Mouse (Mus musculus) spleen, postnatal 4 days (tissue): ENCODE measurements around the gene Park7.
"Not testable (repeated sequence)": the region's sequence is repeated elsewhere in the genome, so short reads cannot be mapped to it uniquely, and the experiment has no call there.

Experiments
- DNase-seq, 2 experiments: peaks; one replicate each; pipeline ENCODE4 v3.0.0; 2022; ENCODE audit warnings: low spot score in 2 of 2

The Park7 gene

GRCm38 (mm10) chr4:150874416-150874815 lies 39.8 kb downstream of the Park7 start:
- not testable (repeated sequence) for DNase-seq

GRCm38 (mm10) chr4:150872681-150873080 lies 41.6 kb downstream of the Park7 start:
- no peak for DNase-seq

- DNase-seq: no peak
These were observed 42.0 kb downstream of the Park7 start for GRCm38 (mm10) chr4:150872139-150872651.

- no peak for DNase-seq
These were observed 42.7 kb downstream of the Park7 start for GRCm38 (mm10) chr4:150871392-150872138.

DNA sequence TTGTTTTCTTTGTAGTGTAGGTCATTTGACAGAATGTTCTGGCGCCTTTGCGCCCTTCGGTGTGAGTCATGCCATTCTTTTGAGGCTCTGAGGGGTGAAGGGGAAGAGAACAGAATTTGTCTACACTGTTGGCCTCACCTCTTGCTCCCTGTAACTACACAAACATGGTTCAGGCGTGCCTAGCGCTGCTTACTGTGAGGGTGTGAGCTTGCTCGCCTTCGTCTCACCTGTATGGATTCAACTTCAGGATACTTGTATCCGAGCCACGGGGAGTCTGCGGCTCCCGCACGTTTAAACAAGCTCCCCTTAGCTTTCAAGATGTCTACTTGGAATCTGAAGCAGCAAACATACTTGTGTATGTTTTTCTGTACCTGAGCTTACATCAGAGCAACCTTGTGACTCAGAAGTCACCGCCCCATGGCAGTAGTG lies 43.3 kb downstream of the Park7 start:
- no peak for DNase-seq

DNA sequence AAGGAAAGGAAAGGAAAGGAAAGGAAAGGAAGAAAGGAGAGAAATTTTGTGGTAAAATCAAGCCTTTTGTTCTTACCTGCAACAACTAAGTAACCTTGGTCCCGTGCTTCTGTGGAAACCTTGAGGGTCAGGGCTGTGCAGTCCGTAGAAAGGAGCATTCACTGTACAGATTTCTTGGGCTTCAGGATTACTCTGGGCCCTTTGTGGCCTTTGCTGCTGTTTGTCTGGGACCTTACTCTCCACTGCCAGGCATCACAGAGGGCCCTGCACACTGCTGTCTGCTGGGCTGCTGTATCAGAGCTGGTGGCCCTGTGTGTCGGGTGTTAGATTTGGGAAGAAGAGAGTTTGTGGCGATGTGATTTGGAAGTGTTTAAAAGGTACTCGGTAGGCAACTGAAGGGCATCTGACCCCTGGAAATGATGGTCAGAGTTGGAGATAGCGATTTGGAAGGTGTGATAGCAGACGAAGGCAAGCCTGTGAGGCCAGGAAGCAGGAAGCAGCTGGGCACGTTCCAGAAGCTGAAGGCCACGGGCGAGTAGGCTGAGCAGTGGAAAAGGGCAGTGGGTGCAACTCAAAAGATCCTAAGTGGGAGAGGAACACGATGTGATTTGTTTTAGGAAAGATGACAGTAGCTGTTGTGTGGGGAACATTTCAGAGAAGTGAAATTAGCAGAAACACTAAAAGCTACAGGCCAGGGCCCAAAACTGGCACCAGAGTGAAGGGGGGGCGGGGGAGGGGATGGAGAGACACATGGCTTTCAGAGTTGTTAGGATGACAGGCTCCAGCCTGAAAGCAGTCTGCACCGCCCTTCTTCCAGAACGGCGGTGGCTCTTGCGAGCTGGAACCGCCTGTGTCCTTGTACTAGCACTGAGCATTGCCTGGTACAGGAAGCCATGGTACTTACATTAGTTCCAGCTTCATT lies 44.7 kb downstream of the Park7 start:
- no peak for DNase-seq

GRCm38 (mm10) chr4:150868859-150869258 lies 45.4 kb downstream of the Park7 start:
- no peak for DNase-seq

GRCm38 (mm10) chr4:150868161-150868560 lies 46.1 kb downstream of the Park7 start:
- no peak for DNase-seq

DNA sequence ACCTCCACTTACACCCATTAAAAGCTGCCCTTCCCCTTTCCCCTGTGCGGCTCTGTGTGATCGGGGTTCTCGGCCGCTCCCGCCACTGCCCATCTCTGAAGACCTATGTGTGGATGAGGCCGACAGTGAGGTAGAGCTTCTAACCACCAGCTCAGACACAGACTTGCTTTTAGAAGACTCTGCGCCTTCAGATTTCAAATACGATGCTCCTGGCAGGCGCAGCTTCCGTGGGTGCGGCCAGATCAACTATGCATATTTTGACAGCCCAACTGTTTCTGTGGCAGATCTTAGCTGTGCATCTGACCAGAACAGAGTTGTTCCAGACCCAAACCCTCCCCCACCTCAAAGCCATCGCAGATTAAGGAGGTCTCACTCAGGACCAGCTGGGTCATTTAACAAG lies 47.7 kb downstream of the Park7 start:
- DNase-seq: no peak

DNA sequence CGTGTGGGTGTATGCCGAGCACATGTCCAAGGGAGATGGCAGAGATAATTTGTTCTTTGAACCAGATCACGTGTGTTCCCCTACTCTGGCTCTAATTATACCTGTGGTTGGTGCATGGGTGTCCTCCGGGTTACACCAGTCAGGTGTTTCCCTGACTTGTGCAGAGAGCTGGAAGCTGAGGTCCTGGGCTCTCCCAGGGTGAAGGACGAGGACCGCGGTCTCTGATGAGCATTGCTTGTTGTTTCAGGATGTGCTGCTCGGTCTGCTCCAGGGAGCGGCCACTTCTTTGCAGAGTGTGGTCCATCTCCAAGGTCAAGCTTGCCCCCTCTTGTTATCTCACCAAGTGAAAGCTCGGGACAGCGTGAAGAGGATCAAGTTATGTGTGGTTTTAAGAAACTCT lies 48.2 kb downstream of the Park7 start:
- no peak for DNase-seq

DNA sequence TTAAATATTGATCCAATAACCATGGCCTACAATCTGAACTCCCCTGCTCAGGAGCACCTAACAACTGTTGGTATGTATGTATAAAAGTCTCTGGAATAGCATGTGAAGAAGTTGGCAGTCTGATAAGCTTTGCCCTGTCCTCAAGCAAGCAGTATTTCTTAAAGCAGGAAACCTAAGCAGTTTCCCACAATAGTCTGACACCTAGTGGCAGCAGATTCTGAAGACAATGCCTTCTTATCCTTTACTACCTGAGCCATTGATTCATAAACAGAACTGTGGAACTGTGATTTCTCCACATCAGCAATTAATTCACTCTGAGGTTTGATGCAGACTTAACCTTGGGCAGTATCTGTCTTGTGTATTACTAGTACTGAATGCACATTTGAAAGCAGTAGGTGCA lies 48.9 kb downstream of the Park7 start:
- DNase-seq: no peak

DNA sequence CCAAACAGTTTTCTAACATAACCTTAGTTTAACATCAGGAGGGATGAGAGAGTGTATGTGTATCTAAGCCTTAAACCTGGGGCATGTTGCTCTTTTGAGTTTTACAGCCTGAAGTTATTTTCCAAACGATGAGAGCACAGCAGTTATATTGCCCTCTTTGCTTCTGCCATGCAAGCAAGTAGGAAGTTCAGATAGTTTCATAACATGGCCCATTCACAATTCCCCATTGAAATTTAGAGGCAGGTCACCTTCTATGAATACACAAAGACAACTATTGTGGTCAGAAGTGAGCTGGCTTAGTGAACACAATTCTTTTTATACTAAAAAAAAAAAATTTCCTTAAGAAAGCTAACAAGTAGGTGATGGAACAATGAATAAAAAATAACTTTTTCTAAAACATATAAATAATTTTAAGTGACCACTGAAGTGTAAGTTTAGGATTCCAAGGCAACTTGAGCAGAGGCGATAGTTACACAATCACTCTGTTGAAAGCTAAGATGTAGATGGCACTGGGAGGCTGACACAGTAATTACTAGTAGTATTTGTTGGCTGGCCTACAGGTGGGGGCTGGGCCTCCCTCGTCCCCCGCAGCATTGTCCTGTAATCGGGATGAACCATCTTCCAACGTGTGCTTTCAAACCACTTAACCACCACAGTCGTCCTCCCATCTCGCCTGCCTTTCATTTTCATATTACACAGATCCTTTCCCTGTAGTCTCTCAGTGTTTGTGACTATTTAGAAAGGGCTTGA lies 51.4 kb downstream of the Park7 start:
- no peak for DNase-seq

- no peak for DNase-seq
These were observed 53.1 kb downstream of the Park7 start for GRCm38 (mm10) chr4:150861161-150861560.

GRCm38 (mm10) chr4:150860526-150860925 lies 53.7 kb downstream of the Park7 start:
- no peak for DNase-seq

- peak in 1 of 2 experiments; percentile 66 for DNase-seq
These were observed 58.9 kb downstream of the Park7 start for GRCm38 (mm10) chr4:150855346-150855745.

GRCm38 (mm10) chr4:150854839-150855246 lies 59.4 kb downstream of the Park7 start:
- peak; percentile 90 to 95 for DNase-seq

- DNase-seq: no peak
These were observed 60.4 kb downstream of the Park7 start, which contains the start of gene Errfi1 for GRCm38 (mm10) chr4:150853680-150854461. Errfi1 (plus strand) TSS chr4:150853919.

DNA sequence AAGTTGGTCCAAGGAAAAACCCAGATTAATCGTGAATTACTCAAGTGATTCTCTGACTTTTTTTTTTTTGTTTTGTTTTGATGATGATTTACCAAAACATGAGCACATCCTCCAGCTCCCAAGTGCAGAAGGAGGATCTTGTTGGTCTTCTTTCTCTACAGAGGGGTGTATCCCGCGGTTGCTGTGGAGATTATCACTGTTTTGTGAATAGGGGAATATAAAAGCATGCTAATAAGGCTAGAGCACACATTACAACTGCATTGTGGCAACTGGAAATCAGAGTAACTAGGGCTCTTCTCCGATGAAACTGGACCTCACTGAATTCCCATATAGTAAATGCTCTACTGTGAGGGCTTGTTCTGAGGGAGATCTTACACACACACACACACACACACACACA lies 61.8 kb downstream of the Park7 start:
- DNase-seq: no peak

DNA sequence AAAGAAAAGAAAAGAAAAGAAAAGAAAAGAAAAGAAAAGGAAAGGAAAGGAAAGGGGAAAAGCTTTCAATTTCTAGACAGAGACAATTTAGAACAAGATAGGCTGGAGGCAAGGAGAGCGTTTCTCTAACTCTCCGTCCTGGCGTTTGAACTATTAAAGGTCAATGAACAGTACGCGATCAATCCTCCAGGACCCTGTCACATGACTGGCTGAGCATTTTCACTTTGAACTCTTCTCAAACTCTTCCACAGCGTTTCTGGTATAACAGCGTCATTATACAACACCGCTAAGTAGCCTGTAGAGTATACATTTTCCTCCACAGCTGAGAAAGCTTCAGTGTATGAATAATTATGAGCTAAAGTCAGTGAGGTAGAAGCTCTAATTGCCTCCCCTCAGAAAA lies 62.2 kb downstream of the Park7 start:
- DNase-seq: no peak

GRCm38 (mm10) chr4:150850893-150851292 lies 63.3 kb downstream of the Park7 start:
- DNase-seq: no peak

GRCm38 (mm10) chr4:150849964-150850363 lies 64.3 kb downstream of the Park7 start:
- no peak for DNase-seq
